Mouse (Mus musculus) limb, embryonic 14.5 days (tissue): ENCODE results near the gene Mettl22. TPM values are rescaled to one million over a fixed set of nuclear protein-coding genes. Genes with fewer than 3 reads are reported as not detected.

ENCODE experiments used
- ATAC-seq: fragments of 200-750 bp; cut with Nextera tagmentation; 2 replicates; pipeline ENCODE4 v1.8.0; 2017; ENCODE audit warnings: low read depth, moderate number of reproducible peaks, moderate TSS enrichment; ENCODE audit not compliant: low FRiP score
- DNase-seq: peaks from one replicate; pipeline ENCODE4 v3.0.0-alpha.2; 2015; ENCODE audit warnings: low spot score
- H3K27ac ChIP-seq: fragments of 300-500 bp; sonication (generic); replicated peaks from 2 replicates; pipeline ENCODE4 v1.5.1; 2014; ENCODE audit warnings: low read depth, mild to moderate bottlenecking, low read length, moderate library complexity, mixed read lengths
- H3K27me3 ChIP-seq: fragments of 300-500 bp; sonication (generic); 2 replicates; pipeline ENCODE4 v1.6.1; 2014; ENCODE audit warnings: low read length, mixed read lengths; ENCODE audit not compliant: control insufficient read depth, insufficient read depth
- H3K36me3 ChIP-seq: fragments of 300-500 bp; sonication (generic); 2 replicates; pipeline ENCODE4 v1.6.1; 2014; ENCODE audit warnings: mild to moderate bottlenecking, low read length, moderate library complexity, mixed read lengths; ENCODE audit not compliant: control insufficient read depth, insufficient read depth
- H3K4me1 ChIP-seq: fragments of 300-500 bp; sonication (generic); 2 replicates; pipeline ENCODE4 v1.6.1; 2014; ENCODE audit warnings: antibody characterized with exemption, low read length, mixed read lengths; ENCODE audit not compliant: control insufficient read depth, insufficient read depth
- H3K4me2 ChIP-seq: fragments of 300-500 bp; sonication (generic); replicated peaks from 2 replicates; pipeline ENCODE4 v1.6.1; 2014; ENCODE audit warnings: low read depth, mild to moderate bottlenecking, low read length, moderate library complexity; ENCODE audit not compliant: severe bottlenecking
- H3K4me3 ChIP-seq: fragments of 300-500 bp; sonication (generic); replicated peaks from 2 replicates; pipeline ENCODE4 v1.5.1; 2014; ENCODE audit warnings: low read length
- H3K9ac ChIP-seq: fragments of 300-500 bp; sonication (generic); 2 replicates; pipeline ENCODE4 v1.6.1; 2014; ENCODE audit warnings: mild to moderate bottlenecking, low read depth, low read length, moderate library complexity; ENCODE audit not compliant: severe bottlenecking
- H3K9me3 ChIP-seq: fragments of 300-500 bp; sonication (generic); 2 replicates; pipeline ENCODE4 v1.6.1; 2016; ENCODE audit warnings: low read length; ENCODE audit not compliant: control insufficient read depth
- POLR2A ChIP-seq: fragments of 200-500 bp; IDR thresholded peaks from 2 replicates; pipeline ENCODE4 v1.8.0; 2012; ENCODE audit warnings: inconsistent platforms, mild to moderate bottlenecking, moderate library complexity, borderline replicate concordance; ENCODE audit not compliant: insufficient read depth, insufficient read length; ENCODE audit errors: extremely low read depth
- WGBS: fragments of 180-500 bp; shearing (Covaris S2); extraction: QIAGEN DNeasy Blood & Tissue Kit; methylation state at CpG from one replicate; pipeline ENCODE4 v1.1.7; 2014; 5-methylcytosine and 5-hydroxymethylcytosine counted together
- polyA plus RNA-seq, 2 experiments: library from polyadenylated mRNA; depleted of rRNA in 1 of 2; stranded (reverse) in 1 of 2; unstranded in 1 of 2; fragments of >200 nt; fragmentation: Nextera tagmentation in 1 of 2; extraction: Ambion mirVana in 1 of 2; gene quantifications; 2 replicates each; pipeline versions ENCODE4 v1.2.1 to v1.2.3; 2012 to 2014

Mettl22 gene
- polyA plus RNA-seq, 2 experiments, result 28.7 to 42.4 TPM

DNA sequence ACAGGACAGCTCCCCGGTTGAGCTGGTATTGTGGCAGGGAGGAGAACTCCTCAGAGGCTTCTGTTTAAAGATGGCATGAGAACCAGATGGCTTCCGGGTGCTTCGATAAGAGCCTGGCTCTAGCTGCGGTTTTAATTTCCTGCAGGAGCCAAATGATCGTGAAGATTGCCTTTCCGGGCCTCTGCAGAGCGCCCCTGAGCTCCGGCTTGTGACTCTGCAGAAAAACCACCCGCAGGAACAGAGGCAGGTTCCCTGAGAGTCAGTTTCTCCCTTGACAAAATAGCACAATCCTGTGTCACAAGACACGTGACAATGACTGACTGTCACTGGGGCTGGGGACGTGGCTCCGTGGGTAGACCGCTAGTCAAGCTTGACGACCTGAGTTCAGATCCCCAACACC is 59.4 kb downstream of the Mettl22 start:
- WGBS, result 52% methylated on average over 14 of the region's 14 CpGs

DNA sequence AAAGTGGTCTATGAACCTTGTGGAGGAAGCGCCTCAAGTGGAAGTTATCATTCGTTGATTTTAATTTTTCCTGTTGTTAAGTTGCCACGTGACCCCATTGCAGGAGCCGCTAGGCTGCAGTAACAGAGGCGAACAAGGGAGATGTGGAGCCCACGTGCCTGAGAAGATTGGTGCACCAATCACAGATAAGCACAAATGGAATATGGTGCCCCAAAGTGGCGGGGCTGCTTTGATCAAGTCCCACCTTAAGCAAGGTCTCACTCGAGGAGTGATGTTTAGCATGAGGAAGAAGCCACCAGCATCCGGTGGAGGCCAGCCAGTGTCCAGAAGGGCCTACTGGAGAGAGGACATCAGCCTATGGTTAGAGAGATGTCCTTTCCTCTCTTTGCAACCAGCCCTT is 61.9 kb downstream of the Mettl22 start:
- Histone ChIP-seq H3K4me1 (peaks cover 7% of the 10 kb centered on the region), H3K36me3 (peaks cover 3% of the 10 kb centered on the region; the same call in 1 of the 2 replicates), H3K4me3 (no peak overlapping the region), H3K27ac (no peak overlapping the region), H3K9me3 (no peaks in the 10 kb centered on the region), H3K9ac (no peak overlapping the region), H3K4me2 (no peak overlapping the region), H3K27me3 (no peaks in the 10 kb centered on the region)
- DNase-seq (no peak), ATAC-seq (no peak)
- no peak for TF ChIP-seq POLR2A
- WGBS, result 89% methylated on average over 9 of the region's 9 CpGs

More for the DNA sequence above, 59.4 kb downstream of the Mettl22 start:
- ATAC-seq (no peak), DNase-seq (no peak)
- Histone ChIP-seq H3K9ac (no peak overlapping the region), H3K27ac (no peak overlapping the region), H3K27me3 (no peaks in the 10 kb centered on the region), H3K4me1 (peaks cover 8% of the 10 kb centered on the region), H3K4me3 (no peak overlapping the region), H3K9me3 (no peaks in the 10 kb centered on the region), H3K36me3 (no peaks in the 10 kb centered on the region), H3K4me2 (no peak overlapping the region)
- no peak for TF ChIP-seq POLR2A

DNA sequence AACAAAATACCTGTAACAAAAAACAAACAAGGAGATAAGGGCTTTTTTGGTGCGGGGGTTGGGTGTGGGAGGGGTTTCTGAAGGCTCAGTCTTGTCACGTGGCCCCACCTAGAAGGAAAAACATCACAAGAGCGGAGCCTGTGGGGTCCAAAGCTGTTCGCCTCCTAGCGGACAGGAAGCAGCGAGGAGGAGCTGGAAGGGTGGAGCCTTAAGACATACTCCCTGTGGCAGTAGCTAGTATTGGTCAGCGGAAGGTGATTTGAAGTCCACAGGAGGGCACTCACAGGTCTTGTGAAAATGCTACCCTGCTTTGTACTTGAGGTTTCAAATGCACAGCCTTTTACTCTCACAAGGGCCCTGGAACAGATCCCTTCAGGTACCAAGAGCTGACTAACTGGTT is 62.3 kb downstream of the Mettl22 start:
- Histone ChIP-seq H3K27me3 (no peaks in the 10 kb centered on the region), H3K4me1 (peaks cover 7% of the 10 kb centered on the region), H3K36me3 (peaks cover 3% of the 10 kb centered on the region; the same call in 1 of the 2 replicates), H3K4me3 (no peak overlapping the region), H3K9me3 (no peaks in the 10 kb centered on the region), H3K27ac (no peak overlapping the region), H3K9ac (no peak overlapping the region), H3K4me2 (no peak overlapping the region)
- TF ChIP-seq POLR2A, result no peak
- no peak for ATAC-seq
- 75% methylated on average over 7 of the region's 7 CpGs for WGBS
- DNase-seq, result no peak

DNA sequence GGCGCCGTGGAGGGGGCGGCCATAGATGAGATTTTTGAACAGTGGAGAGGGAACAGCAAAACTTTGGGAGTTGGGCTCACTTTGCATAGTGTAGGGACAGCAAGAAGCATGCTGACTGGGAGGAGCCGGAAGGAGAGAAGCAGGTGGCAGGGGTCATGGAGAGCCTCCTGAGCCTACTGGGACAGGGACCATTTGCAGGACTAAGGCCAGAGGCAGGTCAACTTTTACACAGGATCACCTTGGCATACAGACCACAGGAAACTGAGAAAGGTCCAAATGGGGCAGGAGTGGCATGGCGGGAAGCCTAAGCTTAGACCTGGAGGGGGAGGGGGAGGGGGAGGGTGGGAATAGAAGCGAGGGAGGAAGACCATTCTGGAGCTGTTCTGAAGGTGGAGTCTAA is 62.9 kb downstream of the Mettl22 start:
- no peak overlapping the region for H3K27ac ChIP-seq
- peaks cover 7% of the 10 kb centered on the region for H3K4me1 ChIP-seq
- 92% methylated on average over 6 of the region's 6 CpGs for WGBS
- ATAC-seq (no peak), DNase-seq (no peak)
- no peak overlapping the region for H3K4me3 ChIP-seq
- H3K27me3 ChIP-seq, result no peaks in the 10 kb centered on the region
- no peak overlapping the region for H3K9ac ChIP-seq
- H3K9me3 ChIP-seq, result no peaks in the 10 kb centered on the region
- H3K36me3 ChIP-seq, result peaks cover 3% of the 10 kb centered on the region; the same call in 1 of the 2 replicates
- no peak overlapping the region for H3K4me2 ChIP-seq
- no peak for TF ChIP-seq POLR2A

DNA sequence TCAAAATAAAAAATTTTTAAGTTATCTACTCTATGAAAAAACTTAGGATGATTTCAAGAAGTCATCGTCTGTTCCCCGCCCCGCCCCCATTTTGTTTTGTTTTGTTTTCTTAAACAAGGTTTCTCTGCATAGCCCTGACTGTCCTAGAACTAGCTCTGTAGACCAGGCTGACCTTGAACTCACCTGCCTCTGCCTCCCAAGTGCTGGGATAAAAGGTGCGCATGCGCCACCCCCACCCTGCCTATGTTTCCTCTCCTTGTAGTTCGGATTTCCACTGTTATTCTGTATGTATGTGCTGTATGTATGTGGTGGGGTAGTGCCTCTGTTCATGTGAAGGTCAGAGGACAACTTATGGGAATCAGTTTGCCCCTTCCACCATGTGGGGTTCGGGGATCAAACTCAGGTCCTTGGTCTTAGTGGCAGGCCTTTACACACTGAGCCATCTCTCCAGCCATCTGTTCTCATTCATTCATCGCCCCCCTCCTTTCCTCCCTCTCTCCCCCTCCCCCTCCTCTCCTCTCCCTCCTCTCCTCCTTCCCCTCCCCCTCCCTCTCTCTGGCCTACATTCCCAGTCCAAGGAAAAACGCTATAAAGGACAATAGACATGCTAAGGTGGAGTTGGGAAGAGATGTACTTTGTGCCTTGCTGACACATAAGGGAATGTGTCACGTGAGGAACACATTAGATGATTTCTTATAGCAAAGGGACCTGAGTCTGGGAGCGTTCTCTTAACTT is 64.0 kb downstream of the Mettl22 start:
- Histone ChIP-seq H3K27me3 (no peaks in the 10 kb centered on the region), H3K9me3 (no peaks in the 10 kb centered on the region), H3K4me3 (no peak overlapping the region), H3K36me3 (peaks cover 3% of the 10 kb centered on the region; the same call in 1 of the 2 replicates), H3K9ac (no peak overlapping the region), H3K27ac (no peak overlapping the region), H3K4me1 (peaks cover 5% of the 10 kb centered on the region), H3K4me2 (no peak overlapping the region)
- 88% methylated on average over 11 of the region's 11 CpGs for WGBS
- no peak for ATAC-seq
- no peak for DNase-seq
- TF ChIP-seq POLR2A, result no peak

DNA sequence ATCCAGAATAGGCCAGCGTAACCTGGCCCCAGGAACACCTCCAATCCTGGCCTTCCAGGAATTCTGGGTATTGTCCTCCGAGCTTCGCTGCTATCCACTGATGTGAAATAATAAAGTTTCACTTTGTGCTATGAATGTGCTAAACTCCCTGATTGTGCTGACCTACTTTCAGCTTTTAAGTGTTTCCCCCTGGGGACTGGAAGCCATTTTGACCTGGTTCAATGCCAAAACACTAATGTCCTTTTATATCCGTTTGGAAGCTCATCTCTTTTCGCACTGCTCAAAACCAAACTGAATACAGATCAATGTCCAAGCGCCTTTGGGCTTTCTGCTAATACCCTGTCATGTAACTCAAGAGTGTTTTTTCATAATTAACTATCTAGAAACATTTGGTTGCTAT is 64.8 kb downstream of the Mettl22 start:
- WGBS, result 89% methylated on average over 6 of the region's 6 CpGs

More for the DNA sequence above, 64.8 kb downstream of the Mettl22 start:
- no peak overlapping the region for H3K4me2 ChIP-seq
- no peak for TF ChIP-seq POLR2A
- no peaks in the 10 kb centered on the region for H3K27me3 ChIP-seq
- H3K9me3 ChIP-seq, result no peaks in the 10 kb centered on the region
- no peaks in the 10 kb centered on the region; the same call in 1 of the 2 replicates for H3K4me1 ChIP-seq
- no peak for DNase-seq
- ATAC-seq, result no peak
- H3K4me3 ChIP-seq, result no peak overlapping the region
- H3K27ac ChIP-seq, result no peak overlapping the region
- peaks cover 3% of the 10 kb centered on the region; the same call in 1 of the 2 replicates for H3K36me3 ChIP-seq
- no peak overlapping the region for H3K9ac ChIP-seq
